Mouse (Mus musculus): ENCODE results near the gene Itgae. TPM values are rescaled to one million over a fixed set of nuclear protein-coding genes. Genes with fewer than 3 reads are reported as not detected.

The Itgae gene
- polyA plus RNA-seq, 1 experiment, result not detected

DNA sequence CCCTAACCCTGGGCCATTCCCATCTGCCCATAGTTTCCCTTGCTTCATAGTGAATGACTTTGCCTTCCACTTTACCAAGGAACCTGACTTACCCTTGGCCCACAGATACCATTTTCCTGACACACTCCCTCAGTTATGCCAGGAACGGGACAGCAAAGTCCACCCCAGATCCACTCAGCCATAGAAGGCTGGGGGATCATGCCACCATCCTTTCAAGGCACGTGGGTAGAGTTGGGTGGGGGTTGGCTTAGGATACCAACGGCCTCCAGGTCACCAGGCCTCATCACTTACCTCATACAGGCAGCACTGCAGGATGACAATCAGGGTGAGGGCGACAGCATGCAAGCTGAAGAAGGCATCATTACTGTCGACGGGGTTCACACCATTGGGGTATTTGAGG, 96.8 kb downstream of the Itgae start:
- H3K27ac ChIP-seq (ENCODE audit: insufficient read depth, low read depth, low read length), result no peak overlapping the region
- no peak overlapping the region for H3K4me3 ChIP-seq (ENCODE audit: insufficient read depth, low read length)
- TF ChIP-seq POLR2A (IDR thresholded peaks at IDR 0.05; ENCODE audit: borderline replicate concordance, low read depth, low read length) (no peak), CTCF (IDR thresholded peaks at IDR 0.05; ENCODE audit: low read depth, low read length) (no peak)
- H3K4me1 ChIP-seq (ENCODE audit: control insufficient read depth, insufficient read depth, low read length), result peaks cover 19% of the 10 kb centered on the region

DNA sequence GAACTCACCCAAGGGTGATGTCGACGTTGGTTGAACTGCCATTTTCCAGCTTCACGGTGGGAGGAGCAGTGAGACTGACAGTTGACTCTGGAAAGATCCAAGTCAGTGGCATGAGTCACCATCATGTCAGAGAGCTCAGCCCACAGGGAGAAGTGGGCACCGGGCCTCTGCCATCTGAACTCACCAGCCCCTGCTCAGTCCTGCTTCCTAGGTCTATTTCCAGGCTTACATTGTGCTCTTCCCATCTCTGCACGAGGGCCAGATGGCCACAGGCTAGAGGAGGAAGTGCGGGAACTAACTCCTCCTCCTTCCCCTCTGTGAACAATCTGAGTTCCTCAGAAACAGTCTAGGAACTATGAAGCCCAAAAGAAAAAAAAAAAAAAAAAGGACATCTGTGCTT, 102.7 kb downstream of the Itgae start:
- TF ChIP-seq POLR2A (IDR thresholded peaks at IDR 0.05; ENCODE audit: borderline replicate concordance, low read depth, low read length) (no peak), CTCF (IDR thresholded peaks at IDR 0.05; ENCODE audit: low read depth, low read length) (no peak)
- Histone ChIP-seq H3K4me1 (ENCODE audit: control insufficient read depth, insufficient read depth, low read length) (peaks cover 43% of the 10 kb centered on the region), H3K27ac (ENCODE audit: insufficient read depth, low read depth, low read length) (peak overlapping the region; percentile 64), H3K4me3 (ENCODE audit: insufficient read depth, low read length) (peak overlapping the region; percentile 1; the same call in 1 of the 2 replicates)

DNA sequence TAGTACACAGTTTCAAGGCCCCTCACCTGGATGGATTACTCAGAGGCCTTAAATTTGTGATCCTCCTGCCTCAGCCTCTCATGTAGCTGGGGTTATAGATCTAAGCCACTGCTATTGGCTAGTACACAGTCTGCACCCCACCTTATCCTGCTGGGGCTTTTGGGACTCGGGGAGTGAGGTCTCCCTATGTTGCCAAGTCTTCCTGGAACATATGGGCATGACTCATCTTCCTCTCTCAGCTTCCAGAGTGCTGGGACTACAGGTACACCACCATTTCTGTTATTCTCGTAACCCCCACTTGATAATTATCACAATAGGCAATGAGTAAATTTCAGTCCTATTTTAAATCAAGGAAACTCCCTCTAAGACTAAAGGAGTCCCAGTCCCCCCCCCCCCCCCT, 104.1 kb downstream of the Itgae start:
- H3K4me1 ChIP-seq (ENCODE audit: control insufficient read depth, insufficient read depth, low read length), result peaks cover 43% of the 10 kb centered on the region
- H3K27ac ChIP-seq (ENCODE audit: insufficient read depth, low read depth, low read length), result 0 out of 2 replicates have a peak overlapping the region, but pooled peaks have one; percentile 4
- H3K4me3 ChIP-seq (ENCODE audit: insufficient read depth, low read length), result no peak overlapping the region
- no peak for TF ChIP-seq POLR2A (IDR thresholded peaks at IDR 0.05; ENCODE audit: borderline replicate concordance, low read depth, low read length)
- TF ChIP-seq CTCF (IDR thresholded peaks at IDR 0.05; ENCODE audit: low read depth, low read length), result no peak

Other genes with a start within 250 kb of the Itgae start
- gene Atp2a3, start 129.4 kb upstream of the Itgae start, polyA plus RNA-seq (2012; ENCODE audit: insufficient read depth, insufficient read length, missing spikeins), result 6.7 TPM in 2 replicates
- 0.39 TPM in 1 of 2 replicates, not detected in the other for gene P2rx1, start 91.5 kb upstream of the Itgae start, polyA plus RNA-seq (2012; ENCODE audit: insufficient read depth, insufficient read length, missing spikeins)
- not detected in 2 replicates for gene Camkk1, start 71.6 kb upstream of the Itgae start, polyA plus RNA-seq (2012; ENCODE audit: insufficient read depth, insufficient read length, missing spikeins)
- gene Ncbp3, start 42.8 kb upstream of the Itgae start, polyA plus RNA-seq (2012; ENCODE audit: insufficient read depth, insufficient read length, missing spikeins), result 6.2 and 6.4 TPM in 2 replicates
- gene Haspin, start 47.7 kb downstream of the Itgae start, polyA plus RNA-seq (2012; ENCODE audit: insufficient read depth, insufficient read length, missing spikeins), result 8.7 and 9.0 TPM in 2 replicates
- not detected in 2 replicates for gene P2rx5, start 69.8 kb downstream of the Itgae start, polyA plus RNA-seq (2012; ENCODE audit: insufficient read depth, insufficient read length, missing spikeins)
- gene Emc6, start 86.5 kb downstream of the Itgae start, polyA plus RNA-seq (2012; ENCODE audit: insufficient read depth, insufficient read length, missing spikeins), result 41.3 and 43.1 TPM in 2 replicates
- gene Tax1bp3, start 86.5 kb downstream of the Itgae start, polyA plus RNA-seq (2012; ENCODE audit: insufficient read depth, insufficient read length, missing spikeins), result 35.4 and 37.3 TPM in 2 replicates
- gene Ctns, start 108.5 kb downstream of the Itgae start, polyA plus RNA-seq (2012; ENCODE audit: insufficient read depth, insufficient read length, missing spikeins), result 48.2 and 49.7 TPM in 2 replicates
- gene Shpk, start 108.9 kb downstream of the Itgae start, polyA plus RNA-seq (2012; ENCODE audit: insufficient read depth, insufficient read length, missing spikeins), result 3.3 and 4.0 TPM in 2 replicates
- gene Trpv1, start 143.7 kb downstream of the Itgae start, polyA plus RNA-seq (2012; ENCODE audit: insufficient read depth, insufficient read length, missing spikeins), result not detected in 2 replicates
- not detected in 2 replicates for gene Trpv3, start 176.8 kb downstream of the Itgae start, polyA plus RNA-seq (2012; ENCODE audit: insufficient read depth, insufficient read length, missing spikeins)
- gene Aspa, start 239.0 kb downstream of the Itgae start, polyA plus RNA-seq (2012; ENCODE audit: insufficient read depth, insufficient read length, missing spikeins), result 0.25 TPM in 1 of 2 replicates, not detected in the other
- not detected in 2 replicates for gene Gm49340, start 239.2 kb downstream of the Itgae start, polyA plus RNA-seq (2012; ENCODE audit: insufficient read depth, insufficient read length, missing spikeins)
- not detected in 2 replicates for gene Spata22, start 239.2 kb downstream of the Itgae start, polyA plus RNA-seq (2012; ENCODE audit: insufficient read depth, insufficient read length, missing spikeins)